Mouse (Mus musculus) forebrain, embryonic 13.5 days (tissue): ENCODE data around the gene Chrna1. TPM values are rescaled to one million over a fixed set of nuclear protein-coding genes. Genes with fewer than 3 reads are reported as not detected.

ENCODE experiments used
- ATAC-seq: fragments of 200-750 bp; cut with Nextera tagmentation; 2 replicates; pipeline ENCODE4 v1.8.0; 2017
- H3K27ac ChIP-seq: fragments of 300-500 bp; sonication (generic); 2 replicates; pipeline ENCODE4 v1.5.1; 2015; ENCODE audit warnings: inconsistent platforms, mild to moderate bottlenecking, moderate library complexity
- H3K27me3 ChIP-seq: fragments of 300-500 bp; sonication (generic); 2 replicates; pipeline ENCODE4 v1.6.1; 2015; ENCODE audit warnings: mild to moderate bottlenecking, inconsistent platforms
- H3K36me3 ChIP-seq: fragments of 300-500 bp; sonication (generic); 2 replicates; pipeline ENCODE4 v1.6.1; 2015; ENCODE audit warnings: mild to moderate bottlenecking, inconsistent platforms; ENCODE audit not compliant: poor library complexity, severe bottlenecking
- H3K4me1 ChIP-seq: fragments of 300-500 bp; sonication (generic); 2 replicates; pipeline ENCODE4 v1.6.1; 2015; ENCODE audit warnings: inconsistent platforms
- H3K4me2 ChIP-seq: fragments of 300-500 bp; sonication (generic); 2 replicates; pipeline ENCODE4 v1.6.1; 2015; ENCODE audit warnings: inconsistent platforms, mild to moderate bottlenecking, moderate library complexity
- H3K4me3 ChIP-seq: fragments of 300-500 bp; sonication (generic); 2 replicates; pipeline ENCODE4 v1.5.1; 2015; ENCODE audit warnings: mild to moderate bottlenecking, inconsistent platforms
- H3K9ac ChIP-seq: fragments of 300-500 bp; sonication (generic); 2 replicates; pipeline ENCODE4 v1.6.1; 2015; ENCODE audit warnings: mild to moderate bottlenecking, inconsistent platforms
- H3K9me3 ChIP-seq: fragments of 300-500 bp; sonication (generic); replicated peaks from 2 replicates; pipeline ENCODE4 v1.6.1; 2016; ENCODE audit warnings: inconsistent platforms
- WGBS: fragments of 180-500 bp; shearing (Covaris S2); methylation state at CpG from one replicate; pipeline ENCODE4 v1.1.7; 2015; 5-methylcytosine and 5-hydroxymethylcytosine counted together
- polyA plus RNA-seq: library from polyadenylated mRNA; unstranded; fragments of >200 nt; fragmentation: Nextera tagmentation; extraction: Ambion mirVana; gene quantifications from 2 replicates; pipeline ENCODE4 v1.2.1, GENCODE M21; 2015

Chrna1 gene
- 0.11 and 0.27 TPM in 2 replicates for polyA plus RNA-seq

- Histone ChIP-seq H3K4me2 (no peak within 1 kb of the TSS), H3K27me3 (peaks cover 4% of the 10 kb centered on the region; the same call in 1 of the 2 replicates), H3K4me3 (no peak within 1 kb of the TSS), H3K9ac (no peak within 1 kb of the TSS), H3K9me3 (no peaks in the 10 kb centered on the region), H3K36me3 (no peaks in the 10 kb centered on the region), H3K27ac (no peak within 1 kb of the TSS), H3K4me1 (peaks cover 3% of the 10 kb centered on the region; the same call in 1 of the 2 replicates)
- no peak for ATAC-seq
- WGBS, result 92% methylated on average over 9 of the region's 9 CpGs
Observed at GRCm38 (mm10) chr2:73580166-73580565, at the start of gene Chrna1. Gene Chrna1 (minus strand): TSS chr2:73580338.

- H3K27me3 ChIP-seq, result no peaks in the 10 kb centered on the region
- WGBS, result 89% methylated on average over 4 of the region's 4 CpGs
Observed at GRCm38 (mm10) chr2:73618486-73619052, 38.4 kb upstream of the Chrna1 start.

GRCm38 (mm10) chr2:73616434-73617057 is 36.4 kb upstream of the Chrna1 start:
- H3K27ac ChIP-seq, result no peak overlapping the region

More at GRCm38 (mm10) chr2:73618486-73619052, 38.4 kb upstream of the Chrna1 start:
- no peak overlapping the region for H3K4me2 ChIP-seq
- no peak for ATAC-seq
- H3K4me1 ChIP-seq, result no peaks in the 10 kb centered on the region
- H3K9ac ChIP-seq, result no peak overlapping the region
- no peaks in the 10 kb centered on the region for H3K9me3 ChIP-seq
- H3K36me3 ChIP-seq, result peaks cover 56% of the 10 kb centered on the region
- H3K4me3 ChIP-seq, result no peak overlapping the region
- no peak overlapping the region for H3K27ac ChIP-seq

GRCm38 (mm10) chr2:73615456-73615855 is 35.3 kb upstream of the Chrna1 start:
- H3K27me3 ChIP-seq, result no peaks in the 10 kb centered on the region
- no peaks in the 10 kb centered on the region for H3K4me1 ChIP-seq
- H3K27ac ChIP-seq, result no peak overlapping the region
- 93% methylated on average over 5 of the region's 5 CpGs for WGBS
- no peak overlapping the region for H3K4me2 ChIP-seq
- H3K36me3 ChIP-seq, result peaks cover 63% of the 10 kb centered on the region
- H3K4me3 ChIP-seq, result no peak overlapping the region
- H3K9me3 ChIP-seq, result no peaks in the 10 kb centered on the region
- ATAC-seq, result no peak
- H3K9ac ChIP-seq, result no peak overlapping the region

More at GRCm38 (mm10) chr2:73616434-73617057, 36.4 kb upstream of the Chrna1 start:
- H3K36me3 ChIP-seq, result peaks cover 54% of the 10 kb centered on the region
- H3K9me3 ChIP-seq, result no peaks in the 10 kb centered on the region
- no peak overlapping the region for H3K4me3 ChIP-seq
- no peaks in the 10 kb centered on the region for H3K4me1 ChIP-seq
- WGBS, result 90% methylated on average over 17 of the region's 17 CpGs
- H3K4me2 ChIP-seq, result no peak overlapping the region
- ATAC-seq, result no peak
- no peaks in the 10 kb centered on the region for H3K27me3 ChIP-seq
- no peak overlapping the region for H3K9ac ChIP-seq

GRCm38 (mm10) chr2:73614303-73614702 is 34.2 kb upstream of the Chrna1 start:
- H3K27ac ChIP-seq, result no peak overlapping the region
- H3K4me3 ChIP-seq, result no peak overlapping the region
- H3K9ac ChIP-seq, result no peak overlapping the region
- H3K9me3 ChIP-seq, result no peaks in the 10 kb centered on the region
- ATAC-seq, result no peak
- 97% methylated on average over 8 of the region's 8 CpGs for WGBS
- no peaks in the 10 kb centered on the region for H3K4me1 ChIP-seq
- H3K27me3 ChIP-seq, result no peaks in the 10 kb centered on the region
- no peak overlapping the region for H3K4me2 ChIP-seq
- H3K36me3 ChIP-seq, result peaks cover 74% of the 10 kb centered on the region

- H3K9ac ChIP-seq, result no peak overlapping the region
- no peak overlapping the region for H3K27ac ChIP-seq
- H3K9me3 ChIP-seq, result no peaks in the 10 kb centered on the region
- H3K4me1 ChIP-seq, result no peaks in the 10 kb centered on the region
- H3K4me3 ChIP-seq, result no peak overlapping the region
- no peak for ATAC-seq
- H3K27me3 ChIP-seq, result no peaks in the 10 kb centered on the region
- no peak overlapping the region for H3K4me2 ChIP-seq
- peaks cover 71% of the 10 kb centered on the region for H3K36me3 ChIP-seq
- WGBS, result 94% methylated on average over 7 of the region's 7 CpGs
Observed at GRCm38 (mm10) chr2:73612941-73613340, 32.8 kb upstream of the Chrna1 start.

- H3K4me1 ChIP-seq, result no peaks in the 10 kb centered on the region
- no peak for ATAC-seq
- H3K27ac ChIP-seq, result no peak overlapping the region
- H3K4me2 ChIP-seq, result no peak overlapping the region
- H3K27me3 ChIP-seq, result no peaks in the 10 kb centered on the region
- H3K4me3 ChIP-seq, result no peak overlapping the region
- peaks cover 67% of the 10 kb centered on the region for H3K36me3 ChIP-seq
- no peaks in the 10 kb centered on the region for H3K9me3 ChIP-seq
- 89% methylated on average over 6 of the region's 6 CpGs for WGBS
- H3K9ac ChIP-seq, result no peak overlapping the region
Observed at GRCm38 (mm10) chr2:73612367-73612914, 32.3 kb upstream of the Chrna1 start.

GRCm38 (mm10) chr2:73611798-73612197 is 31.7 kb upstream of the Chrna1 start:
- peaks cover 64% of the 10 kb centered on the region for H3K36me3 ChIP-seq
- H3K4me3 ChIP-seq, result no peak overlapping the region
- no peaks in the 10 kb centered on the region for H3K4me1 ChIP-seq
- no peaks in the 10 kb centered on the region for H3K27me3 ChIP-seq
- H3K9ac ChIP-seq, result no peak overlapping the region
- no peak overlapping the region for H3K27ac ChIP-seq
- ATAC-seq, result no peak
- H3K4me2 ChIP-seq, result no peak overlapping the region
- no peaks in the 10 kb centered on the region for H3K9me3 ChIP-seq
- 83% methylated on average over 6 of the region's 6 CpGs for WGBS

- WGBS, result 94% methylated on average over 3 of the region's 3 CpGs
- no peaks in the 10 kb centered on the region for H3K4me1 ChIP-seq
- no peak for ATAC-seq
- H3K27ac ChIP-seq, result no peak overlapping the region
- no peaks in the 10 kb centered on the region for H3K27me3 ChIP-seq
- H3K4me3 ChIP-seq, result no peak overlapping the region
- peaks cover 48% of the 10 kb centered on the region for H3K36me3 ChIP-seq
- no peak overlapping the region for H3K9ac ChIP-seq
- no peaks in the 10 kb centered on the region for H3K9me3 ChIP-seq
- H3K4me2 ChIP-seq, result no peak overlapping the region
Observed at GRCm38 (mm10) chr2:73609724-73610210, 29.6 kb upstream of the Chrna1 start.

GRCm38 (mm10) chr2:73609067-73609723 is 29.1 kb upstream of the Chrna1 start:
- Histone ChIP-seq H3K4me1 (no peaks in the 10 kb centered on the region), H3K27me3 (no peaks in the 10 kb centered on the region), H3K9me3 (no peaks in the 10 kb centered on the region), H3K27ac (no peak overlapping the region), H3K4me3 (no peak overlapping the region), H3K36me3 (peaks cover 42% of the 10 kb centered on the region), H3K4me2 (no peak overlapping the region), H3K9ac (no peak overlapping the region)
- 78% methylated on average over 5 of the region's 5 CpGs for WGBS
- ATAC-seq, result no peak

GRCm38 (mm10) chr2:73608391-73608790 is 28.3 kb upstream of the Chrna1 start:
- WGBS, result 87% methylated on average over 6 of the region's 6 CpGs
- H3K9ac ChIP-seq, result no peak overlapping the region
- no peak overlapping the region for H3K27ac ChIP-seq
- H3K4me3 ChIP-seq, result no peak overlapping the region
- H3K27me3 ChIP-seq, result no peaks in the 10 kb centered on the region
- H3K36me3 ChIP-seq, result peaks cover 36% of the 10 kb centered on the region
- no peaks in the 10 kb centered on the region for H3K4me1 ChIP-seq
- no peak for ATAC-seq
- no peaks in the 10 kb centered on the region for H3K9me3 ChIP-seq
- no peak overlapping the region for H3K4me2 ChIP-seq

- ATAC-seq, result no peak
- WGBS, result 44% methylated on average over 4 of the region's 4 CpGs
- H3K9me3 ChIP-seq, result no peaks in the 10 kb centered on the region
- no peaks in the 10 kb centered on the region for H3K27me3 ChIP-seq
- H3K4me1 ChIP-seq, result no peaks in the 10 kb centered on the region
- no peak overlapping the region for H3K4me3 ChIP-seq
- H3K36me3 ChIP-seq, result peaks cover 29% of the 10 kb centered on the region
- no peak overlapping the region for H3K27ac ChIP-seq
- no peak overlapping the region for H3K9ac ChIP-seq
- H3K4me2 ChIP-seq, result no peak overlapping the region
Observed at GRCm38 (mm10) chr2:73607609-73608008, 27.5 kb upstream of the Chrna1 start.
